ENCODE assay signal across 11 mouse cellular contexts in the genomic region with DNA sequence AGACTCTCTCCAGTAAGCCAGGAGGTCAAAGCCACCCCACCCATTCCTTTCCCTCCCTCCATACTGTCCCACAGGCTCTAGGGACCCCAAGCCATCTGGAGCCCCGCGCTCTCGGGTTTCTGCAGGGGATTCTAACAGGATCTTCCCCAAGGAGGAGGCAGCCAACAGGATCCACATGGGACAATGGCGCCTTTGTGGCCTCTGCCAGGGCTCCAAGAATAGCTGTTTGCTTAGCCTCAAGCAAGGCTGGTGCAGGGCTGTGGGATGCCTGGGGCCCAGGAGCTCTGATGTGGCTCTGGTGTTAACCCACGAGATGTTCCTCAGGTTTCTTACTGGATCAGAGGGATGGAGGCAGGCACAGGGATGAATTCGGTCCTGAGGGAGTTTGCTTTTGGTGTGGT. TPM values are rescaled to one million over a fixed set of nuclear protein-coding genes. Genes with fewer than 3 reads are reported as not detected.
A peak's percentile ranks its signal among the peaks of the same experiment; 100 is the strongest.
DNase-seq lines count a peak whose midpoint lies in the region; ATAC-seq and TF ChIP-seq lines count a peak whose summit lies in the region.
"Had no signal": no experiment of that assay in that cellular context is flagged by ENCODE, and none has a peak within 500 bp of the region (broad histone marks: within the 10 kb centered on the region; RNA-seq: fewer than 3 reads in every experiment).

No protein-coding gene starts in this region.

- no peak overlapping the region for H3K9ac ChIP-seq in intestine, embryonic 16.5 days (ENCODE audit: low read depth, low read length)
- H3K9ac ChIP-seq in intestine, embryonic 15.5 days = no peak overlapping the region
- no peak overlapping the region for H3K9ac ChIP-seq in limb, embryonic 14.5 days (ENCODE audit: low read depth, low read length, severe bottlenecking)
- H3K9ac ChIP-seq: neural tube, embryonic 12.5 days had no signal

- H3K27me3 ChIP-seq in intestine, embryonic 16.5 days (replicated peaks; ENCODE audit: control insufficient read depth, insufficient read depth, low read length) = no peaks in the 10 kb centered on the region
- H3K27me3 ChIP-seq in intestine, embryonic 15.5 days (replicated peaks) = no peaks in the 10 kb centered on the region
- H3K27me3 ChIP-seq in limb, embryonic 14.5 days (ENCODE audit: control insufficient read depth, insufficient read depth, low read length) = no peaks in the 10 kb centered on the region
- H3K27me3 ChIP-seq: neural tube, embryonic 12.5 days had no signal

- H3K27ac ChIP-seq in intestine, embryonic 16.5 days (ENCODE audit: low read length) = 0 out of 2 replicates have a peak overlapping the region, but pooled peaks have one; percentile 12
- H3K27ac ChIP-seq in intestine, embryonic 15.5 days = no peak overlapping the region
- no peak overlapping the region for H3K27ac ChIP-seq in limb, embryonic 14.5 days (replicated peaks; ENCODE audit: low read depth, low read length)

- no peak overlapping the region for H3K4me2 ChIP-seq in intestine, embryonic 16.5 days (ENCODE audit: low read depth, low read length)
- no peak overlapping the region for H3K4me2 ChIP-seq in intestine, embryonic 15.5 days (replicated peaks)
- H3K4me2 ChIP-seq in limb, embryonic 14.5 days (replicated peaks; ENCODE audit: low read depth, low read length, severe bottlenecking) = no peak overlapping the region
- H3K4me2 ChIP-seq: neural tube, embryonic 12.5 days had no signal

- WGBS in intestine, embryonic 16.5 days = 59% methylated on average over 6 of the region's 6 CpGs
- WGBS in intestine, embryonic 15.5 days = 64% methylated on average over 6 of the region's 6 CpGs
- 50% methylated on average over 6 of the region's 6 CpGs for WGBS in limb, embryonic 14.5 days

- no peak overlapping the region for H3K4me3 ChIP-seq in intestine, embryonic 16.5 days (ENCODE audit: low read length)
- H3K4me3 ChIP-seq in intestine, embryonic 15.5 days (replicated peaks) = no peak overlapping the region
- no peak overlapping the region for H3K4me3 ChIP-seq in limb, embryonic 14.5 days (replicated peaks; ENCODE audit: low read length)
- H3K4me3 ChIP-seq: neural tube, embryonic 12.5 days had no signal

- no peaks in the 10 kb centered on the region for H3K36me3 ChIP-seq in intestine, embryonic 16.5 days (ENCODE audit: control insufficient read depth, insufficient read depth, low read length)
- no peaks in the 10 kb centered on the region for H3K36me3 ChIP-seq in intestine, embryonic 15.5 days
- no peaks in the 10 kb centered on the region for H3K36me3 ChIP-seq in limb, embryonic 14.5 days (ENCODE audit: control insufficient read depth, insufficient read depth, low read length)
- H3K36me3 ChIP-seq: neural tube, embryonic 12.5 days had no signal

- peak; percentile 37 for DNase-seq in embryo, embryonic 10.5 days (ENCODE audit: low spot score)
- no peak for DNase-seq in embryo, embryonic 10 days (ENCODE audit: low spot score)
- peak; percentile 62 to 70 for DNase-seq in right cerebral cortex, postnatal 10 days (ENCODE audit: low spot score in 2 of 2)
- no peak for DNase-seq in right cerebral cortex, postnatal 25 days
- DNase-seq in limb, embryonic 14.5 days (ENCODE audit: low spot score) = peak; percentile 40
- DNase-seq in lung, postnatal 36 days = no peak
- DNase-seq: gastrocnemius, postnatal 14 days; spleen, adult 18-20 months had no signal

- no peak for ATAC-seq in intestine, embryonic 16.5 days
- ATAC-seq in intestine, embryonic 15.5 days = no peak
- peak; percentile 34; the same call in 1 of the 2 replicates for ATAC-seq in limb, embryonic 14.5 days (ENCODE audit: low FRiP score, low read depth)

- no peak for TF ChIP-seq POLR2A in limb, embryonic 14.5 days (IDR thresholded peaks at IDR 0.05; ENCODE audit: borderline replicate concordance, extremely low read depth, insufficient read depth, insufficient read length)

- H3K9me3 ChIP-seq in intestine, embryonic 16.5 days (ENCODE audit: control insufficient read depth, low read length) = no peaks in the 10 kb centered on the region
- no peaks in the 10 kb centered on the region for H3K9me3 ChIP-seq in intestine, embryonic 15.5 days
- no peaks in the 10 kb centered on the region for H3K9me3 ChIP-seq in limb, embryonic 14.5 days (ENCODE audit: control insufficient read depth, low read length)
- H3K9me3 ChIP-seq: neural tube, embryonic 12.5 days had no signal

- no peaks in the 10 kb centered on the region for H3K4me1 ChIP-seq in intestine, embryonic 16.5 days (ENCODE audit: control insufficient read depth, insufficient read depth, low read length)
- H3K4me1 ChIP-seq in intestine, embryonic 15.5 days (replicated peaks) = peaks cover 7% of the 10 kb centered on the region
- H3K4me1 ChIP-seq in limb, embryonic 14.5 days (ENCODE audit: control insufficient read depth, insufficient read depth, low read length) = peaks cover 6% of the 10 kb centered on the region; the same call in 1 of the 2 replicates

RNA-seq across cellular contexts. Expression of a gene that starts 8.6 kb away (rescaled TPM):
- polyA plus RNA-seq in intestine, embryonic 16.5 days (2015; fragmentation: Nextera tagmentation; extraction: Ambion mirVana) = 3.0 and 3.5 TPM in 2 replicates
- polyA plus RNA-seq in intestine, embryonic 15.5 days (2015; fragmentation: Nextera tagmentation; extraction: Ambion mirVana) = 3.1 and 3.8 TPM in 2 replicates
- polyA plus RNA-seq in limb, embryonic 14.5 days (2012; rRNA removed) = 1.3 and 1.9 TPM in 2 replicates
- 1.3 and 1.9 TPM in 2 replicates for polyA plus RNA-seq in limb, embryonic 14.5 days (2014; fragmentation: Nextera tagmentation; extraction: Ambion mirVana)

RNA-seq across cellular contexts. Expression of a gene that starts 46.3 kb away (rescaled TPM):
- polyA plus RNA-seq in intestine, embryonic 16.5 days (2015; fragmentation: Nextera tagmentation; extraction: Ambion mirVana) = 671 and 689 TPM in 2 replicates
- 539 and 577 TPM in 2 replicates for polyA plus RNA-seq in intestine, embryonic 15.5 days (2015; fragmentation: Nextera tagmentation; extraction: Ambion mirVana)
- polyA plus RNA-seq in limb, embryonic 14.5 days (2012; rRNA removed) = 156 and 175 TPM in 2 replicates
- 380 and 381 TPM in 2 replicates for polyA plus RNA-seq in limb, embryonic 14.5 days (2014; fragmentation: Nextera tagmentation; extraction: Ambion mirVana)

Comparison
In these comparisons a context has a peak if more than half of its experiments do, and no peak if none do; other contexts are left out.
1. DNase-seq: peak in embryo, embryonic 10.5 days (single experiment), right cerebral cortex, postnatal 10 days (2 of 2) and limb, embryonic 14.5 days (single experiment); none in embryo, embryonic 10 days (single experiment), right cerebral cortex, postnatal 25 days (single experiment) and lung, postnatal 36 days (single experiment).